Comparison of ENCODE assay signal across 14 mouse cellular contexts in genomic region chr3:130757117-130757852, GRCm38 (mm10). TPM values are rescaled to one million over a fixed set of nuclear protein-coding genes. Genes with fewer than 3 reads are reported as not detected.
DNase-seq lines count a peak whose midpoint lies in the region; ATAC-seq and TF ChIP-seq lines count a peak whose summit lies in the region.
"Had no signal": no experiment of that assay in that cellular context is flagged by ENCODE, and none has a peak within 500 bp of the region (broad histone marks: within the 10 kb centered on the region; RNA-seq: fewer than 3 reads in every experiment).

No protein-coding gene starts in this region.

- no peak for TF ChIP-seq CTCF in hindbrain, postnatal 0 days (IDR thresholded peaks at IDR 0.05; ENCODE audit: low read depth)

- DNase-seq in hindbrain, embryonic 11.5 days (ENCODE audit: low spot score), result peak; percentile 11
- DNase-seq in hindbrain, postnatal 0 days (ENCODE audit: low spot score), result no peak
- DNase-seq in 416B (ENCODE audit: low read depth), result peak; percentile 3
- DNase-seq in left cerebral cortex, postnatal 25 days (ENCODE audit: low spot score in 2 of 2), result no peak
- no peak for DNase-seq in right cerebral cortex, postnatal 14 days
- DNase-seq: adrenal gland, postnatal 10 days; lung, embryonic 14.5 days; spleen, adult 18-20 months had no signal

- WGBS in hindbrain, embryonic 11.5 days, result 90% methylated on average over 8 of the region's 8 CpGs
- WGBS in hindbrain, postnatal 0 days, result 59% methylated on average over 8 of the region's 8 CpGs
- 53% methylated on average over 8 of the region's 8 CpGs for WGBS in forebrain, embryonic 12.5 days
- WGBS in midbrain, embryonic 12.5 days, result 77% methylated on average over 8 of the region's 8 CpGs

- no peak overlapping the region for H3K4me3 ChIP-seq in hindbrain, embryonic 11.5 days (ENCODE audit: low read depth, low read length)
- H3K4me3 ChIP-seq in hindbrain, postnatal 0 days (ENCODE audit: low read length), result no peak overlapping the region
- H3K4me3 ChIP-seq in forebrain, embryonic 12.5 days (replicated peaks), result no peak overlapping the region; the same call in 1 of the 2 replicates
- no peak overlapping the region for H3K4me3 ChIP-seq in midbrain, embryonic 12.5 days
- H3K4me3 ChIP-seq: heart, embryonic 15.5 days; stomach, embryonic 15.5 days had no signal

- H3K4me2 ChIP-seq in hindbrain, embryonic 11.5 days (replicated peaks; ENCODE audit: low read depth, low read length), result no peak overlapping the region
- no peak overlapping the region for H3K4me2 ChIP-seq in hindbrain, postnatal 0 days (ENCODE audit: low read depth, low read length)
- peak overlapping the region; percentile 36 for H3K4me2 ChIP-seq in forebrain, embryonic 12.5 days
- H3K4me2 ChIP-seq in midbrain, embryonic 12.5 days (replicated peaks), result peak overlapping the region; percentile 25
- H3K4me2 ChIP-seq: heart, embryonic 15.5 days; liver, embryonic 11.5 days; lung, embryonic 14.5 days; stomach, embryonic 15.5 days had no signal

- intact Hi-C loops in left cerebral cortex, postnatal 25 days (cut with DNase I), result no loop called here

- H3K4me1 ChIP-seq in hindbrain, embryonic 11.5 days (replicated peaks; ENCODE audit: control insufficient read depth, insufficient read depth, low read length), result peaks cover 3% of the 10 kb centered on the region; the same call in 1 of the 2 replicates
- H3K4me1 ChIP-seq in hindbrain, postnatal 0 days (ENCODE audit: insufficient read depth, low read length), result no peaks in the 10 kb centered on the region
- H3K4me1 ChIP-seq in forebrain, embryonic 12.5 days, result peaks cover 25% of the 10 kb centered on the region
- peaks cover 21% of the 10 kb centered on the region for H3K4me1 ChIP-seq in midbrain, embryonic 12.5 days
- H3K4me1 ChIP-seq: heart, embryonic 15.5 days; stomach, embryonic 15.5 days had no signal

- H3K27ac ChIP-seq in hindbrain, embryonic 11.5 days (ENCODE audit: low read depth, low read length), result no peak overlapping the region
- no peak overlapping the region for H3K27ac ChIP-seq in hindbrain, postnatal 0 days
- peak overlapping the region; percentile 76 for H3K27ac ChIP-seq in forebrain, embryonic 12.5 days
- H3K27ac ChIP-seq in midbrain, embryonic 12.5 days (replicated peaks), result peak overlapping the region; percentile 70
- H3K27ac ChIP-seq: heart, embryonic 15.5 days; stomach, embryonic 15.5 days had no signal

- no peaks in the 10 kb centered on the region for H3K36me3 ChIP-seq in hindbrain, embryonic 11.5 days (ENCODE audit: control insufficient read depth, insufficient read depth, low read length)
- no peaks in the 10 kb centered on the region for H3K36me3 ChIP-seq in hindbrain, postnatal 0 days (ENCODE audit: insufficient read depth, low read length)
- no peaks in the 10 kb centered on the region for H3K36me3 ChIP-seq in forebrain, embryonic 12.5 days (replicated peaks)
- no peaks in the 10 kb centered on the region for H3K36me3 ChIP-seq in midbrain, embryonic 12.5 days
- H3K36me3 ChIP-seq: heart, embryonic 15.5 days; stomach, embryonic 15.5 days had no signal

- H3K9me3 ChIP-seq in hindbrain, embryonic 11.5 days (ENCODE audit: control insufficient read depth, low read length), result no peaks in the 10 kb centered on the region
- H3K9me3 ChIP-seq in hindbrain, postnatal 0 days (ENCODE audit: low read length), result no peaks in the 10 kb centered on the region
- H3K9me3 ChIP-seq in forebrain, embryonic 12.5 days, result no peaks in the 10 kb centered on the region
- H3K9me3 ChIP-seq in midbrain, embryonic 12.5 days, result no peaks in the 10 kb centered on the region
- H3K9me3 ChIP-seq: heart, embryonic 15.5 days; stomach, embryonic 15.5 days had no signal

- ATAC-seq in hindbrain, embryonic 11.5 days (ENCODE audit: low FRiP score), result 0 out of 2 replicates have a peak, but pooled peaks have one; percentile 50
- ATAC-seq in hindbrain, postnatal 0 days, result no peak
- peak; percentile 37; the same call in 1 of the 2 replicates for ATAC-seq in forebrain, embryonic 12.5 days (ENCODE audit: low FRiP score)
- ATAC-seq in midbrain, embryonic 12.5 days (ENCODE audit: low FRiP score, low read depth), result peak; percentile 41; the same call in 1 of the 2 replicates
- ATAC-seq in cerebellum, adult (ENCODE audit: insufficient number of reproducible peaks, low FRiP score, low TSS enrichment), result no peak

- no peak overlapping the region for H3K9ac ChIP-seq in hindbrain, embryonic 11.5 days (ENCODE audit: low read depth, low read length)
- H3K9ac ChIP-seq in hindbrain, postnatal 0 days (replicated peaks; ENCODE audit: low read length), result no peak overlapping the region
- no peak overlapping the region for H3K9ac ChIP-seq in forebrain, embryonic 12.5 days
- H3K9ac ChIP-seq in midbrain, embryonic 12.5 days (replicated peaks), result no peak overlapping the region
- H3K9ac ChIP-seq: heart, embryonic 15.5 days; lung, embryonic 14.5 days; stomach, embryonic 15.5 days had no signal

- no peaks in the 10 kb centered on the region for H3K27me3 ChIP-seq in hindbrain, embryonic 11.5 days (ENCODE audit: control insufficient read depth, insufficient read depth, low read length)
- no peaks in the 10 kb centered on the region for H3K27me3 ChIP-seq in hindbrain, postnatal 0 days (ENCODE audit: insufficient read depth, low read length)
- H3K27me3 ChIP-seq in forebrain, embryonic 12.5 days, result no peaks in the 10 kb centered on the region; the same call in 1 of the 2 replicates
- no peaks in the 10 kb centered on the region for H3K27me3 ChIP-seq in midbrain, embryonic 12.5 days
- H3K27me3 ChIP-seq: heart, embryonic 15.5 days; stomach, embryonic 15.5 days had no signal

RNA-seq across cellular contexts. Expression of gene Rpl34, which starts 27.1 kb away (rescaled TPM):
- 669 and 690 TPM in 2 replicates for polyA plus RNA-seq in hindbrain, embryonic 11.5 days (2014; fragmentation: Nextera tagmentation; extraction: Ambion mirVana)
- 572 and 622 TPM in 2 replicates for total RNA-seq in hindbrain, postnatal 0 days (2014; rRNA removed)
- polyA plus RNA-seq in hindbrain, postnatal 0 days (2015; fragmentation: Nextera tagmentation; extraction: Ambion mirVana), result 543 and 545 TPM in 2 replicates
- 584 and 658 TPM in 2 replicates for polyA plus RNA-seq in forebrain, embryonic 12.5 days (2016; fragmentation: Nextera tagmentation; extraction: Ambion mirVana)
- polyA plus RNA-seq in midbrain, embryonic 12.5 days (2016; fragmentation: Nextera tagmentation; extraction: Ambion mirVana), result 603 and 631 TPM in 2 replicates
- 100 to 1,000 TPM; 306 to 319 TPM for total RNA-seq in left cerebral cortex, postnatal 25 days (2021)

RNA-seq across cellular contexts. Expression of gene Ostc, which starts 48.0 kb away (rescaled TPM):
- polyA plus RNA-seq in hindbrain, embryonic 11.5 days (2014; fragmentation: Nextera tagmentation; extraction: Ambion mirVana), result 327 and 331 TPM in 2 replicates
- 96.4 and 102 TPM in 2 replicates for total RNA-seq in hindbrain, postnatal 0 days (2014; rRNA removed)
- polyA plus RNA-seq in hindbrain, postnatal 0 days (2015; fragmentation: Nextera tagmentation; extraction: Ambion mirVana), result 182 and 185 TPM in 2 replicates
- polyA plus RNA-seq in forebrain, embryonic 12.5 days (2016; fragmentation: Nextera tagmentation; extraction: Ambion mirVana), result 250 and 263 TPM in 2 replicates
- 250 and 259 TPM in 2 replicates for polyA plus RNA-seq in midbrain, embryonic 12.5 days (2016; fragmentation: Nextera tagmentation; extraction: Ambion mirVana)
- 10 to 100 TPM; 64.7 to 66.8 TPM for total RNA-seq in left cerebral cortex, postnatal 25 days (2021)

Comparison
In these comparisons a context has a peak if more than half of its experiments do, and no peak if none do; other contexts are left out.
1. ATAC-seq: peak in hindbrain, embryonic 11.5 days (single experiment), forebrain, embryonic 12.5 days (single experiment) and midbrain, embryonic 12.5 days (single experiment); none in hindbrain, postnatal 0 days (single experiment) and cerebellum, adult (single experiment).
2. DNase-seq: peak in hindbrain, embryonic 11.5 days (single experiment) and 416B (single experiment); none in hindbrain, postnatal 0 days (single experiment), left cerebral cortex, postnatal 25 days (0 of 2) and right cerebral cortex, postnatal 14 days (single experiment).
3. H3K27ac ChIP-seq: peak in forebrain, embryonic 12.5 days (single experiment) and midbrain, embryonic 12.5 days (single experiment); none in hindbrain, embryonic 11.5 days (single experiment) and hindbrain, postnatal 0 days (single experiment).
4. H3K4me2 ChIP-seq: peak in forebrain, embryonic 12.5 days (single experiment) and midbrain, embryonic 12.5 days (single experiment); none in hindbrain, embryonic 11.5 days (single experiment) and hindbrain, postnatal 0 days (single experiment).